In the genomic region with DNA sequence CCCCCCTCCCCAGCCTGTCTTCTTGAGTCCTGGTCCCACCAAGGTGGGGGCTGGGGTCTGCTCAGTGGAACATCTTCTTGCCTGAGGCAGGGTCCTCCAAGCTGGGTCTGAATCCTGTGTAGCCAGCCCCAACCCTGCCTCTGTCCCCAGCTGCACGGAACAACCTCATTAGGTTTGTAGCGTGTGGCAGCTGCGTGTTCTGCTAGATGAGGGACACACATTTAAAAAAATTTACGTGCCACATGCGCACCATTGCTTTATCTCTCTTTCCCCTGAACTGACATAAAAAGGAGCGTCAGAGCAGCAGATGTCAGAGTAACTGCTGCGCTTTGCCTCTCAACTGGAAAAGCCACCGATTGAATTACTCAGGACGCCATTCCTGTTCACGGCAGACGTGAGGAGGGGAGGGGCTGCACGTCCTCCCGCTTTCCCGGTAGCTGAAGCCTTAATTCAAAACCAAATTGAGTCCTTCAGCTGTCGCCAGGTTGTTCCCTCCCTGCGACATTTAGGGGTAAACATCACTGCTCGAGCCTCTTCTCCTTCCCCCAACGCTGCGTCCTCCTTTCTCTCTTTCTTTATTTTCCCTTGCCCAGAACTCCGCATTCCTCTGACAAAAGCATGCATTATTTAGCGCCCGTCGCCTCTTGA, we compare ENCODE assay signal across 8 mouse cellular contexts.
DNase-seq lines count a peak whose midpoint lies in the region; ATAC-seq and TF ChIP-seq lines count a peak whose summit lies in the region.

No protein-coding gene starts in this region.

- ATAC-seq in heart, embryonic 13.5 days (ENCODE audit: extremely low read depth, insufficient number of reproducible peaks, low FRiP score, low TSS enrichment): no peak
- ATAC-seq in hindbrain, embryonic 13.5 days (ENCODE audit: low FRiP score): peak; percentile 57
- peak; percentile 57; the same call in 1 of the 2 replicates for ATAC-seq in midbrain, embryonic 16.5 days

- peak overlapping the region; percentile 48 for H3K4me3 ChIP-seq in heart, embryonic 13.5 days
- H3K4me3 ChIP-seq in hindbrain, embryonic 13.5 days: peak overlapping the region; percentile 19
- peak overlapping the region; percentile 19 for H3K4me3 ChIP-seq in midbrain, embryonic 16.5 days (ENCODE audit: low read depth, low read length)

- no peak for TF ChIP-seq POLR2A in brain, embryonic 14.5 days (IDR thresholded peaks at IDR 0.05; ENCODE audit: borderline replicate concordance, extremely low read depth, insufficient read depth, insufficient read length, poor library complexity, severe bottlenecking)

- peaks cover 26% of the 10 kb centered on the region for H3K27me3 ChIP-seq in heart, embryonic 13.5 days (replicated peaks)
- 0 out of 2 replicates have a peak, but pooled peaks cover 3% of the 10 kb centered on the region for H3K27me3 ChIP-seq in hindbrain, embryonic 13.5 days
- H3K27me3 ChIP-seq in midbrain, embryonic 16.5 days (ENCODE audit: control insufficient read depth, insufficient read depth, low read depth, low read length): no peaks in the 10 kb centered on the region; the same call in 1 of the 2 replicates

- WGBS in heart, embryonic 13.5 days: 8% methylated on average over 23 of the region's 23 CpGs
- 3% methylated on average over 23 of the region's 23 CpGs for WGBS in hindbrain, embryonic 13.5 days
- WGBS in midbrain, embryonic 16.5 days: 2% methylated on average over 23 of the region's 23 CpGs

- H3K4me1 ChIP-seq in heart, embryonic 13.5 days: peaks cover 18% of the 10 kb centered on the region
- peaks cover 76% of the 10 kb centered on the region for H3K4me1 ChIP-seq in hindbrain, embryonic 13.5 days (replicated peaks)
- H3K4me1 ChIP-seq in midbrain, embryonic 16.5 days (ENCODE audit: control insufficient read depth, insufficient read depth, low read length): peaks cover 33% of the 10 kb centered on the region

- H3K27ac ChIP-seq in heart, embryonic 13.5 days (replicated peaks): no peak overlapping the region
- H3K27ac ChIP-seq in hindbrain, embryonic 13.5 days: peak overlapping the region; percentile 83
- peak overlapping the region; percentile 31 for H3K27ac ChIP-seq in midbrain, embryonic 16.5 days (ENCODE audit: low read length)

- no peak for DNase-seq in heart, postnatal 25 days (ENCODE audit: low spot score)
- DNase-seq in brain, embryonic 14.5 days (ENCODE audit: low read depth): peak; percentile 93
- DNase-seq in left cerebral cortex, postnatal 36 days (ENCODE audit: low spot score in 2 of 2): no peak
- no peak for DNase-seq in testis, postnatal 10 days (ENCODE audit: low spot score)
- DNase-seq in left cerebral cortex, adult 18-20 months (ENCODE audit: low spot score in 2 of 2): no peak

- H3K9ac ChIP-seq in heart, embryonic 13.5 days: peak overlapping the region; percentile 55
- no peak overlapping the region; the same call in 1 of the 2 replicates for H3K9ac ChIP-seq in hindbrain, embryonic 13.5 days
- peak overlapping the region; percentile 50 for H3K9ac ChIP-seq in midbrain, embryonic 16.5 days (ENCODE audit: low read depth, low read length)

- H3K4me2 ChIP-seq in heart, embryonic 13.5 days: peak overlapping the region; percentile 70
- H3K4me2 ChIP-seq in hindbrain, embryonic 13.5 days: peak overlapping the region; percentile 52
- peak overlapping the region; percentile 48 for H3K4me2 ChIP-seq in midbrain, embryonic 16.5 days (ENCODE audit: low read length)

- intact Hi-C loops in heart, postnatal 25 days (cut with DNase I): no loop called here
- intact Hi-C loops in left cerebral cortex, postnatal 36 days (cut with DNase I): loop anchor here (10.0 kb wide), 2 partner anchors 436 to 486 kb away; no protein-coding TSS in a partner anchor

- no peaks in the 10 kb centered on the region for H3K9me3 ChIP-seq in heart, embryonic 13.5 days
- H3K9me3 ChIP-seq in hindbrain, embryonic 13.5 days: no peaks in the 10 kb centered on the region
- H3K9me3 ChIP-seq in midbrain, embryonic 16.5 days (replicated peaks; ENCODE audit: control insufficient read depth, low read length, poor library complexity, severe bottlenecking): no peaks in the 10 kb centered on the region

- TF ChIP-seq CTCF in brain, embryonic 14.5 days (IDR thresholded peaks at IDR 0.05; ENCODE audit: borderline replicate concordance, extremely low read depth, insufficient read depth, insufficient read length): no peak

- no peaks in the 10 kb centered on the region for H3K36me3 ChIP-seq in heart, embryonic 13.5 days
- H3K36me3 ChIP-seq in hindbrain, embryonic 13.5 days: no peaks in the 10 kb centered on the region
- H3K36me3 ChIP-seq in midbrain, embryonic 16.5 days (ENCODE audit: control insufficient read depth, insufficient read depth, low read length): no peaks in the 10 kb centered on the region
